ENCODE assay signal across 11 mouse cellular contexts in the genomic region with DNA sequence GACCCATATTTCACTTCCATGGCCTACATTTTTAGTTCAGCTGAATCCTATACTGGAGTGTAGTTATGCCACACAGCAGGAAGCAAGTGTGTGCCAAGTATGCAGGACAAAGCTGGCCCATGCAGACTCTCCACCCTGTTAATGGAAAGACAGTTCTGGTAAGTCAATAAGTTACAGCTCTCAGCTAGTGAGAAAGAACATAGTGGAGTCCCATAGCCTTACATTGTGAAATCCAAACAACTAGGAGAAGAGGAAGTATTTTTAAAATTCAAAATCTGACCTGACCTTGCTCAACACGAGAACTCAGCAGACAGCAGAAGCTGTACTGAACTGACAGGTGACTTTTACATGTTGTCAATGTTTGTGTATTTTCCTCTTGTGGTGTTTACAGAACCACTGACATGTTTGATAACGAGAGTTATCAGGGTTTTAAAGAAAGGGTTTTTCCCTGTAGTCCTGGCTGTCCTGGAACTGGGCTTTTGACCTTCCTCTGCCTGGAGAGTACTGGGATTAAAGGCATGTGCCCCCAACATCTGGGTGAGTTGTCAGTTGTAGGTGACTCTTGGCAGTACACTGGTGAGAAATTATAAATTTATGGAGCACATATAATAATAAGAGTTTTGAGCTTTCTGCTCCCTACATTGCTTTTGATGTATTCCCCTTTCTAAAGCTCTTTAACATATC. TPM values are rescaled to one million over a fixed set of nuclear protein-coding genes. Genes with fewer than 3 reads are reported as not detected.
DNase-seq lines count a peak whose midpoint lies in the region; ATAC-seq and TF ChIP-seq lines count a peak whose summit lies in the region.
"Had no signal": no experiment of that assay in that cellular context is flagged by ENCODE, and none has a peak within 500 bp of the region (broad histone marks: within the 10 kb centered on the region; RNA-seq: fewer than 3 reads in every experiment).

No protein-coding gene starts in this region.

- no peak overlapping the region for H3K4me2 ChIP-seq in lung, embryonic 14.5 days
- no peak overlapping the region for H3K4me2 ChIP-seq in lung, embryonic 15.5 days
- H3K4me2 ChIP-seq: limb, embryonic 15.5 days; neural tube, embryonic 15.5 days had no signal

- no peaks in the 10 kb centered on the region for H3K36me3 ChIP-seq in lung, embryonic 14.5 days (ENCODE audit: insufficient read depth)
- H3K36me3 ChIP-seq in lung, embryonic 15.5 days = no peaks in the 10 kb centered on the region
- H3K36me3 ChIP-seq: limb, embryonic 15.5 days; neural tube, embryonic 15.5 days had no signal

- TF ChIP-seq POLR2A in lung, adult 2 months (IDR thresholded peaks at IDR 0.05; ENCODE audit: borderline replicate concordance, extremely low read depth, low read depth, low read length) = no peak

- peak; percentile 10 for DNase-seq in lung, embryonic 14.5 days
- DNase-seq in lung, adult 2 months = no peak
- peak; percentile 16 to 59 for DNase-seq in kidney, adult 8-10 months
- no peak for DNase-seq in thymus, postnatal 4 days
- no peak for DNase-seq in urinary bladder, postnatal 4 days (ENCODE audit: low spot score in 2 of 2)
- DNase-seq in layer of hippocampus, postnatal 10 days (ENCODE audit: low spot score in 2 of 2) = no peak

- WGBS in lung, embryonic 14.5 days = 19% methylated on average over 2 of the region's 2 CpGs
- 19% methylated on average over 2 of the region's 2 CpGs for WGBS in lung, adult 2 months
- 9% methylated on average over 2 of the region's 2 CpGs for WGBS in lung, embryonic 15.5 days

- H3K4me3 ChIP-seq in lung, embryonic 14.5 days (ENCODE audit: low read depth, low read length) = no peak overlapping the region
- no peak overlapping the region for H3K4me3 ChIP-seq in lung, adult 2 months (replicated peaks; ENCODE audit: extremely low read depth, low read depth, low read length)
- no peak overlapping the region for H3K4me3 ChIP-seq in lung, embryonic 15.5 days
- H3K4me3 ChIP-seq: erythroblast, embryonic 14.5 days; limb, embryonic 15.5 days; neural tube, embryonic 15.5 days had no signal

- ATAC-seq in lung, embryonic 14.5 days (ENCODE audit: insufficient read depth) = peak; percentile 31; the same call in 1 of the 2 replicates
- peak; percentile 59; the same call in 1 of the 2 replicates for ATAC-seq in lung, embryonic 15.5 days (ENCODE audit: borderline replicate concordance, extremely low read depth, low FRiP score, low TSS enrichment)

- no peaks in the 10 kb centered on the region for H3K27me3 ChIP-seq in lung, embryonic 14.5 days (ENCODE audit: insufficient read depth, low read length)
- H3K27me3 ChIP-seq in lung, embryonic 15.5 days = no peaks in the 10 kb centered on the region
- H3K27me3 ChIP-seq: limb, embryonic 15.5 days; neural tube, embryonic 15.5 days had no signal

- no peak overlapping the region for H3K9ac ChIP-seq in lung, embryonic 14.5 days
- H3K9ac ChIP-seq in lung, embryonic 15.5 days = no peak overlapping the region
- H3K9ac ChIP-seq: limb, embryonic 15.5 days; neural tube, embryonic 15.5 days had no signal

- TF ChIP-seq CTCF in lung, embryonic 14.5 days (IDR thresholded peaks at IDR 0.05; ENCODE audit: low read depth) = no peak
- no peak for TF ChIP-seq CTCF in lung, adult 2 months (IDR thresholded peaks at IDR 0.05; ENCODE audit: insufficient read depth, low read length)

- H3K27ac ChIP-seq in lung, embryonic 14.5 days (ENCODE audit: low read depth) = no peak overlapping the region
- no peak overlapping the region for H3K27ac ChIP-seq in lung, embryonic 15.5 days
- H3K27ac ChIP-seq: limb, embryonic 15.5 days; neural tube, embryonic 15.5 days had no signal

- H3K9me3 ChIP-seq in lung, embryonic 14.5 days (ENCODE audit: low read depth, low read length) = no peaks in the 10 kb centered on the region
- no peaks in the 10 kb centered on the region for H3K9me3 ChIP-seq in lung, embryonic 15.5 days
- H3K9me3 ChIP-seq: limb, embryonic 15.5 days; neural tube, embryonic 15.5 days had no signal

- H3K4me1 ChIP-seq in lung, embryonic 14.5 days (ENCODE audit: insufficient read depth) = no peaks in the 10 kb centered on the region
- peaks cover 7% of the 10 kb centered on the region for H3K4me1 ChIP-seq in lung, adult 2 months (ENCODE audit: control insufficient read depth, insufficient read depth, low read length)
- H3K4me1 ChIP-seq in lung, embryonic 15.5 days = no peaks in the 10 kb centered on the region
- H3K4me1 ChIP-seq: limb, embryonic 15.5 days; neural tube, embryonic 15.5 days had no signal

RNA-seq across cellular contexts. Expression of gene AC153137.1, which starts 56.2 kb away (rescaled TPM):
- polyA plus RNA-seq in lung, embryonic 14.5 days (2014; fragmentation: Nextera tagmentation; extraction: Ambion mirVana) = not detected in 2 replicates
- not detected in 2 replicates for polyA plus RNA-seq in lung, adult 2 months (2012; rRNA removed)
- polyA plus RNA-seq in lung, embryonic 15.5 days (2015; fragmentation: Nextera tagmentation; extraction: Ambion mirVana) = 0.21 TPM in 1 of 2 replicates, not detected in the other
- not detected for total RNA-seq in layer of hippocampus, postnatal 10 days (2021)
- polyA plus RNA-seq: erythroblast, embryonic 14.5 days; large intestine, adult 2 months; limb, embryonic 15.5 days; neural tube, embryonic 15.5 days had no signal

Comparison
In these comparisons a context has a peak if more than half of its experiments do, and no peak if none do; other contexts are left out.
1. DNase-seq: peak in lung, embryonic 14.5 days (single experiment) and kidney, adult 8-10 months (2 of 2); none in lung, adult 2 months (single experiment), thymus, postnatal 4 days (single experiment), urinary bladder, postnatal 4 days (0 of 2) and layer of hippocampus, postnatal 10 days (0 of 2).